Mouse (Mus musculus) monocyte, adult 5-6 weeks (primary cell): Measurements from ENCODE around the gene Kifc1. TPM values are rescaled to one million over a fixed set of nuclear protein-coding genes. Genes with fewer than 3 reads are reported as not detected.
A peak's percentile ranks its signal among the peaks of the same experiment; 100 is the strongest.
"Not testable (repeated sequence)": the region's sequence is repeated elsewhere in the genome, so short reads cannot be mapped to it uniquely, and the experiment has no call there.

Experiments
- ATAC-seq: fragments of 153-309, 156-312 bp; replicated peaks from 2 replicates; pipeline ENCODE4 v1.8.0; 2017; ENCODE audit warnings: mild to moderate bottlenecking; ENCODE audit not compliant: low TSS enrichment, insufficient number of reproducible peaks, severe bottlenecking, poor library complexity, low FRiP score
- total RNA-seq: library from RNA; stranded (forward); fragments of 200-1000, 200-491, 200-594 nt; gene quantifications from 3 replicates; pipeline ENCODE4 v1.2.3, GENCODE M21; 2017

The Kifc1 gene
- total RNA-seq, 1 experiment from 2014 or later, result 0.48 TPM

DNA sequence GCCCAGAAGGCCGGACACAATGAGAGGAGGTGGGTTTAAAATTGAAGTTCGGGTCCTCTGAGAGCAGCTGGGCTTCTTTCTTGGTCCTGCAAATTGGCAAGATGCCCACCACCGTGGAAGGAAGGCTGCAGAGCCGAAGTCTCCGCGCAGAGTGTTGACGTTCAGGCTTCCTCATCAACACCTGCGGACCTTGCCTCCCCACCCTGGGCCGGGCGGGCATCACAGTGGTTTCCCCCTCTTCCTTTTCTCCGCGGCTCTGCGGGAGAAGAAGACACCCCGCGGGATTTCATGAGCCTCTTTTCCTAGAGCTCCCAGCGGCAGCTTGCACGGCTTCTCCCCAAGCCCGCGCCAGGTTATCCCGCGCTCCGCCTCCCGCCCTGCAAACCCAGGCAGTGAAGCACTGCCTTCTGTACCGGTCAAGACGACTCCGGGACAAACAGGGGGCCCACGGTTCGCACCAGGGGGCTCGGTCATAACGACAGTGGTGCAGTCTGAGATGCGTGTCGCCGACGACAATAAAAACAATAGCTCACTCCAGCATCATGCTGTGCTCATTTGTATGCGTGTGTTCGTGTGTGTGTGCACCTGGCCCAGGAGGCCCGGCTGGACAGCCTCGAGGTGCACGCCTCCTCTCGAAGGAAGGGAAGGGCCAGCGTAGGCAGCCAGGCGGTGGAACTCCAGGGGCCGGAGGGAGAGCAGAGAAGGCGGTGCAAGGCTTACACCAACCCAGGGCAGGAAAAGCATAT lies 18.0 kb upstream of the Kifc1 start:
- no peak; the same call in 1 of the 2 replicates for ATAC-seq

DNA sequence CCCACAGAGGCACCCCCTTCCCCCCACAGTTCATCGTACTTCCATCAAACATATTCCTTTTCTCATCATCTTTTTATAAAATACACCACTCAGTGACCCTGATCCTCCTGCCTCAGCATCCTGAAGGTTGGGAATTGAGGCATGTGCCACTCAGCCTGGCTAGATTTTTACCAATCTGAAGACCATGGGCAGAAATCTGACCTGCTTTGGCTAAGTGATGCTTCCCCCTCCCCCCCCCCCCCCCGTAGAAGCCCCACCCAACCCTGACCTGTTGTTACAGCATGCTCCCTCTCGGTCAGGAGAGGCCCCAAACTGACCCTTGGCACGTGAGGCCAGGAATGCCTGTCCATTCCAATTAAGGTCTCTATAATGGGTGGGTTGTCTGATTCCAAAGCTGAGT lies 14.4 kb upstream of the Kifc1 start, which contains the start of gene Platr17:
Gene Platr17, plus strand, starts transcription at position 301 of the 400 bp plus-strand sequence.
- ATAC-seq, result not testable (repeated sequence)

DNA sequence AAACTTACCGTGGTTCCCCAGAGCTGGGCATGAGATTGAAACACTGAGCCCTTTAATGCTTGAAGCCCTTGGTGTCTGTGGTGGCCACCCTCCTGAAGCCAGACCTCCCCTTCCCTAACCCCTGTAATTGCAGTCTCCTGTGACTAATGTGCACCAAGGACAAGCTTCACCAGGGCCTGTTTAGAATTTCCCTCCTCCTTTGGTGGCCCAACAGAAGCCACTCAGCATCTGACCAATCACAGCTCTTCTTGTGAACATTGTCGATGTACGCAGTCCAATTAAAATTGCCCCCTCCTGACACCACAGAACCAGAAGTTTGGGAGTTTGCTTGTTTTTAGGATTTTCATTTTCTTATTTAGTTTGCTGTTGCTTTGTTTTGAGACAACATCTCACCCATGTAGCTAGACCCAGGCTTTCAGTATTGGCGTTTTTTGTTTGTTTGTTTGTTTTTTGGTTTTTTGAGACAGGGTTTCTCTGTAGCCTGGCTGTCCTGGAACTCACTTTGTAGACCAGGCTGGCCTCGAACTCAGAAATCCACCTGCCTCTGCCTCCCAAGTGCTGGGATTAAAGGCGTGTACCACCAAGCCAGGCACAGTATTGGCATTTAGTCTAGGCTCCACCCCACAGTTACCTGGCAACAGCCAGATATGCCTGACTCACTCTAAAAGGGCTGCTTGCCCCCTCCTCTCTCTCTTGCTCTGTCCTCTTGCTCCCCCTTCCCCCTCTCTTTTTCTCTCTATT lies 13.6 kb upstream of the Kifc1 start:
- ATAC-seq, result not testable (repeated sequence)

DNA sequence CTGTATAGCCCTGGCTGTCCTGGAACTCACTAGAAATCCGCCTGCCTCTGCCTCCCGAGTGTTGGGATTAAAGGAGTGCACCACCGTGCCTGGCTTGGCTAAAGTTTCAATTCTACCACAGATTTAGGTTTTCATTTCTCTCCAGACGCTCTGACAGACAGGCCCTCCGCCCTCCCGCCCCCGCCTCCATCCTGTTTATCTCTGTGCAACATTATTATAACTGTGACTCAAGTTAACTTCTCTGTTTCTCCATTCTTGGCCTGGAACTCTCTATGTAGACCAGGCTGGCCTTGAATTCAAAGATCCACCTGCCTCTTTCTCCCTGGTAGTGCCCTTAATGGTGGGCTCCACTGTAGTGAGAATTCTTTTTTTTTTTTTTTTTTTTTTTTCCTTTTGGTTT lies 12.0 kb upstream of the Kifc1 start:
- ATAC-seq, result 0 out of 2 replicates have a peak, but pooled peaks have one; percentile 37

DNA sequence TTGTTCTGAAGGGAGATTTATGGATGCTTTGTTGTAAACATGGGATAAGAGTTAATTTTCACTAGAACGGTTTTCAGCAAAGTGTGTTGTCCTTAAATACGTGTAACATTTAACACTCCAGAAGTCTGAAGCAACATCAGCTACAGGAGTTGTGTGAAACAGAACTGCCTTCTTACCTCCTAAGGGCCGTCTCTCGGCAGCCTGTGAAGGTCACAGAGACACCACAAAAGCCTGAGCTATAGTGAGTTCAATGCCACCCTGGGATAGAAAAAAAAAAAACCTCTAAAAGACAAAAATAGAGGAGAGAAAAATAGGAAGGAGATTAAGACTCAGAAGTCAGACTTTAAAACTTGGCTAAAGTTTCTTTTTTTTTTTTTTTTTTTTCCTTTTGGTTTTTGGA lies 11.6 kb upstream of the Kifc1 start:
- no peak for ATAC-seq

DNA sequence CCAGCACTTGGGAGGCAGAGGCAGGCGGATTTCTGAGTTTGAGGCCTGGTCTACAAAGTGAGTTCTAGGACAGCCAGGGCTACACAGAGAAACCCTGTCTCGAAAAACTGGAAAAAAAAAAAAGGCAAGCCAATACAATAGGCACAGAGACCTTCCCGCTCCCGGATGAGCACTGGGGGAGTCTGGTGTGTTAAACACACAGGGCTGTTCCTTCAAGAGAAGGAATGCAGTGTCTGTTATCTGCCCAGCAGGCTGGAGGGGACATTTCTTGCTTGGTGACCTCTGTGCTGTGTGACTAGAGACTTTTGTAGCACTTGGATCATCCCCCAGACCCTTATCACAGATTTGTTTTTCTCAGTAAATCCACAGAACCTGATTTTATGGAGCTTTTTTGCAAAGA lies 11.2 kb upstream of the Kifc1 start:
- no peak for ATAC-seq

DNA sequence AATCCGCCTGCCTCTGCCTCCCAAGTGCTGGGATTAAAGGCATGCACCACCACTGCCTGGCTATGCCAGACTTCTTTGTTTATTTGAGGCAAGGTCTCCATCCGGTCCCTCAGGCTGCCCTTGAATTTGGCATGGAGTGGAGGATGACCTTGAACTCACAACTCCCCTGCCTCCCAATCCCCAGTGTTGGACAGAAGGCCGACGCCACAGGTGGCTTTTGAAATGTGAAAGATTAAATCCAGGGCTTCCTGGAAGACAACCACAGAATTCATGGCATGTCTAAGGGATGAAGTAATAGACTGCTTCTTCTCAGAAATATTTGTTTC lies 10.5 kb upstream of the Kifc1 start:
- no peak for ATAC-seq

DNA sequence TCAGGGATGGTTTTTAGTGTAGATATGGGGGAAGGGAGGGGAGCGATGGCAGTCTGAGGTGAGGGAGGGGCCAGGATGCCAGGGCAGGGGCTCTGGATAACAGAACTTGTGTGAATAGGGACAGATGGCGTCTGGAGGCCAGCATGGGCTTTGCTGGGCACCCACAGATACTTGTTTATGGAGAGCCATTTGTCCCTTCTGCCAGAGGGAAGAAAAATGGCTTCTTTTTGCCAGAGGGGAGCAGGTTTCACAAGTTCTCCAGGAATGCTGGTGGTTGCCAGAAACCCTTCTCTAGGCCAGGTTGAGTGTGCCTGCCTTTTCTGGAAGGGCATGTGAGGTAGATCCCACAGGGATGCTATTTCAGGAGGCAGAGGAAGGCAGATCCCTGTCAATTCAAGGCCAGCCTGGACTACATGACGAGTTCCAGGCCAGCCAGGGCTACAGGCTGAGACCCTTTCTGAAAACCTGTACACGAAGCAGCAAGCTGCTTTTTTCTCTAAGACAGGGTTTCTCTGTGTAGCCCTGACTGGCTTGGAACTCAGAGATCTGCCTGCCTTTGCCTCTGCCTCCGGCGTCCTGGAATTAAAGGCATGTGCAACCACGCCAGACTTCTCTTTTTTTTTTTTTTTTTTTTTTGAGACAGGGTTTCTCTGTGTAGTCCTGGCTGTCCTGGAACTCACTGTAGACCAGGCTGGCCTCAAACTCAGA lies 10.0 kb upstream of the Kifc1 start:
- no peak for ATAC-seq

DNA sequence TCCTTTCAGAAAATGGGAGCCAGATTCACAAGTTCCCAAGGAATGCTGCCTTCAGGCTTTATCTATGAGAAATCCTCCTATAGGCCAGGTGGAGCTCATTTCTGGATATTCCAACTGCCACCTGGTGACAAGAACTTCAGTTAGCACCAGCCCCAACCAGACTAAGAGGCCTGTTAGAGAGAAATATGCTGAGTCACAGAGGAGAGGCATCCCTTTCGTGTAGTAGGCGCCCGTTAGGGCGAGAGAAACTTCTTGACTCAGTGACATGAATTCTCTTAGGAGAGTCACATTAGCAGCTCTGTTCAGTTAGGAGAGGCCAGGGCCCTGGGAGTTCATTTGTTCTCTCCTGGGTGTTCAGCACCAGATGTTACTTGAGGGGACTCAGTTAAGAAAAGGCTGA lies 9.2 kb upstream of the Kifc1 start:
- ATAC-seq, result 0 out of 2 replicates have a peak, but pooled peaks have one; percentile 16

DNA sequence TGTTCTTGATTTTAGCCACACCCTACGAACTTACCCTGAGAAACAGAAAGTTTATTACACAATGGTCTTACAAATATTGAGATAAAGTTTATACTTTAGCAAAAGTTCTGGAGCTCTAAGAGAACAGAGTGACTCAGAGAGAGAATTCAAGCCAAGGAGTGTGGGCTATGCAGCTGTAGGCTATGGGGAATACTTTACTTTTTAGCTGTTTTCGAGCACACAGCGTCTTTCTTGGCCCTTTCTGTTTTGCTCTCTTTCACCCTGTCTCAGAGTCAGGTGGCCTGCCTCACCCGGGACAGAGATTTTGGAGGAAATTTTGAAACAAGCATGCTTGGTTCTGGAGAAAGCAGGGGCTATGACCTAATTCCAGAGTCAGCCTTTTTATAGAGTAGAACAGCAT lies 7.7 kb upstream of the Kifc1 start:
- not testable (repeated sequence) for ATAC-seq

DNA sequence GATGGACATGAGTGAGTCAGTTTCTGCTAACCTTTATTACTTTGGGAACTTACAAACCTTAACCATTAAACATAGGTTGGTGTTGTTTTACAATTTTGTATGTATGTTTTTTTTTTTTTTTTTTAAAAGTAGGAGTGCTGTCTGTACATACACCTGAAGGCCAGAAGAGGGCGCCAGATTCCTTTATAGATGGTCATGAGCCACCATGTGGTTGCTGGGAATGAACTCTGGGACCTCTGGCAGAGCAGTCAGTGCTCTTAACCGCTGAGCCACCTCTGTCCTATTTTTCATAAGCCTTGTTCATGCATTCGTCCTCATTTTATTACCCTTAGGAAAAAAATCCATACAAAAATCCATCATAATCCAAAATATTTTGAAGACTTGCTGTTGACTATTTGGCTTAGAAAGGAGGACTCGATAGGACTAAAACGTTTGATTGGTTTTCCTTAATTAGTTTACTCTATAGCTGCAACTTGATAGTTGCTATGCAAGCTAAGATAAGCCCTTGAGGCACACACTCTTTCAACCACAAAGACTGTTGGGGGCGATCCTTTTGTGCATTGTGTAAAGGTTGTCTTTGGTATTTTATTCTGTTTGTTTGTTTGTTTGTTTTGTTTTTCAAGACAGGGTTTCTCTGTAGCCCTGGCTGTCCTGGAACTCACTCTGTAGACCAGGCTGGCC lies 6.8 kb upstream of the Kifc1 start:
- ATAC-seq, result no peak

DNA sequence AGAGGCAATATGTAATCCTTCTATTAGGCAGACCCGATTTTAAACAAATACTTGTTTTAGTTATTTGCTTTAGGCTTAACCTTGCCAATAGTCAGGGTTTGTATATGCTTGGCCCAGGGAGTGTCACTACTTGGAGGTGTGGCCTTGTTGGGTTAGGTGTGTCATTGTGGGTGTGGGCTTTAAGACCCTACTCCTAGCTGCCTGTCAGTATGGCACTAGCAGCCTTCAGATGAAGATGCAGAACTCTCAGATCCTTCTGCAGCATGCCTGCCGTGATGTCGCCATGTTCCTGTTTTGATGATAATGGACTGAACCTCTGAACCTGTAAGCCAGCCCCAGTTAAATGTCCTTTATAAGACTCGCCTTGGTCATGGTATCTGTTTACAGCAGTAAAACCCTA lies 2.5 kb upstream of the Kifc1 start:
- not testable (repeated sequence) for ATAC-seq

DNA sequence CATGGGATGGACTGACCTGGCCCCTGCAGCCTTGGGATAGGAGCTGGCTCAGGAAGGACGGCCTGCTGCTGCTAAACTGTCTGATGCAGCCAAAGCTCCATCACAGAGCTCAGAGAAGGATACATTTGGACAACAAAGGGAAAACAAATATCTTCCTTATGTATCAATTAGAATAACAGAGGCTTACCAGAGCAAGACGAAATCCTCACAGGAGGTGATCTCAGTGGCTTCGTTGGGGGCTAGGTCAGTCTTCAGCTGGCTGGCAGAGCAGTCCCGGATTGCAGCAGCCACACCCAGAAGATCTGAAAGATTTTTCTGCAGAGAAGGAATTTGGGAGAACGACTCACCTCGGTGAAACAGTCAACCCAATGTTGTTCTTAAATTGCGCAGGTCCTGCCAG lies 2.0 kb upstream of the Kifc1 start:
- ATAC-seq, result no peak

DNA sequence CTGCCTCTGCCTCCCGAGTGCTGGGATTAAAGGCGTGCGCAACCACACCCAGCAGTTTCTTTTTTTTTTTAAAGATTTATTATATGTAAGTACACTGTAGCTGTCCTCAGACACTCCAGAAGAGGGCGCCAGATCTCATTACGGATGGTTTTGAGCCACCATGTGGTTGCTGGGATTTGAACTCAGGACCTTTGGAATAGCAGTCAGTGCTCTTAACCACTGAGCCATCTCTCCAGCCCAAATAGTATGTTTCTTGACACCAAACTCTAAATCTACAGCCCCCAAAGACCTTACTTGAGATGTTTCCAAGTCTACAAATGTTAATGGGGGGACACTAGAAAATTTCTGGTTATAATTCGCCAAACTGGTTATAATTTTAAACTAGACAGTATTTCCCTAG lies 1.4 kb upstream of the Kifc1 start:
- not testable (repeated sequence) for ATAC-seq

DNA sequence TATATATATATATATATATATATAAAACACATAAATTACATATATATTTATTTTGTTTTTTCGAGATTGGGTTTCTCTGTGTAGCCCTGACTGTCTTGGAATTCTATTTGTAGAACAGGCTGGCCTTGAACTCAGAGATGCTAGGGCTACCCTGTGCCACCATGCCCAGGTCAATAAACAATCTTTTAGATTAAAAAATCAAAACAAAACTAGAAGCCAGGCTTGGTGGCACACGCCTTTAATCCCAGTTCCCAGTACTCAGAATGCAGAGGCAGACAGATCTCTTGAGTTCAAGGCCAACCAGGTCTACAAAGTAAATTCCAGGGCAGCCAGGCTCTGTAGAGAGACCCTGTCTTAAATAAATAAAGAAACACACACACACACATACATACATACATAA lies 896 bp upstream of the Kifc1 start:
- no peak for ATAC-seq

DNA sequence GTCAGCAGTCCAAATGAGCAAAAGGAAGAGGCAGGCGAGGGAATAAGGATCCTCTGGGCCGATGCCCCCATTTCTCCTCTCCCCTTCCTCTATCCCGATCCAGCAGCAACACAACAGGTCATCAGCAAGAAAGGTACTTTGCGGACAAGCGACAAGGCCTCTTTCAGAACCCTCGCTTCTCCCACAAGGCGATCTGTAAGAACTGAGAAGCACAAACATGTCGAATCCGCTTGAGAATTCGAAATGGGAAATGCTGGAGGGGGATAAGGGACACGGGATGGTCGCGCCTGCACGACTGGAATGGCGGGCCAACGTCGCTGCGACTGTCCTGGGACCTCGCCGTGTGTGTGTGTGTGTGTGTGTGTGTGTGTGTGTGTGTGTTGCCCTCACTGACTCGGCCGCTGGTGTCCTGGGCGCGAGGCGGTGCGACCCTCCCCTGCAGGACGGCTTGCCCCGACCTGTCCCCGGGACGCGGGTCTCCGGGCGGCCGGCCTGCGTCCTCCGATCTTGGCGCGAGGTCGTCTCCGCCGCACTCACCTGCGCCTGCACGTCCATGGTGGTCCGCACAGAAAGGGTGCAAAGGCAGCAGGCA lies 424 bp downstream of the Kifc1 start:
- ATAC-seq, result not testable (repeated sequence)

DNA sequence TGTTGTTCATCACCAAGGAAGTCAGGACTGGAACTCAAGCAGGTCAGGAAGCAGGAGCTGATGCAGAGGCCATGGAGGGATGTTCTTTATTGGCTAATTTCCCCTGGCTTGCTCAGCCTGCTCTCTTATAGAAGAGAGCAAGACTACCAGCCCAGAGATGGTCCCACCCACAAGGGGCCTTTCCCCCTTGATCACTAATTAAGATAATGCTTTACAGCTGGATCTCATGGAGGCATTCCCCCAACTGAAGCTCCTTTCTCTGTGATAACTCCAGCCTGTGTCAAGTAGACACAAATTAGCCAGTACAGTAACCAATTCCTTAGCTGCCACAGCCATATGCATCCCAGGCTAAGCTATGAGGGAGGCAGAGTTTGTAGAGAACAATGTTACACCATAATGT lies 2.2 kb downstream of the Kifc1 start:
- not testable (repeated sequence) for ATAC-seq

DNA sequence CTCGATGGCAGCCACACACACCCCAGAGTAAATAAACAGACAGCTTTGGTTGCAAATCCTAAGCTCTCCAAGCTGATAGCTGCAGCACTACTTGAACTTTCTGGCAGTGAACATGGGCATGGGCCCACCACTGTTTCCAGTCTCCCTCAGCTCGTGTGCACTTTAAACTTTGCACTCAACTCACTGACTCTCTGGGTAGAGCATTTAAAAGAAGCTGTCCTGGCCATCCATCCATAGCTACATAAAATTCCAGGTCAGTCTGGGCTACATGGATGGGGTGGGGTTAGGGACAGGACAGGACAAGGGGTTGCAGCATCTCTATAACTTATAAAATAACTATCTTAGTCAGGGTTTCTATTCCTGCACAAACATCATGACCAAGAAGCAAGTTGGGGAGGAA lies 2.7 kb downstream of the Kifc1 start:
- not testable (repeated sequence) for ATAC-seq

DNA sequence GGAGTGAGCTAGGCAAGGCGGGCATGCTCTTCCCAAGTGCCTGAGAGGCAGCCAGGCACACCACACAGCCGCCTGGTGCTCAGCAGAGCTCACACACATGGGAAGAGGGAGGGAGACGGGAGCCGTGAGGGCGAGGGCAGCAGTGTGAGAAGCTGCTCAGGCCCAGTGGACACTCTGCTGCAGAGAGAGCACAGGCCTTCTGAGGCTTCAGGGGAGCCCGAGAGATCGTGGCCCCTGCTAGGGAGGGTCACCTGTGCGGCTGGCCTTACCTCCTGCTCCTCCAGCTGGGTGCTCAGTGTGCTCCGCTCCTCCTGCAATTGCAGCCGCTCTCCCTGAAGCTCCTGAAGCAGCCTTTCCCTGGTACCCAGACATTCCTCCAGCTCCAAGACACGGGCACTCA lies 6.1 kb downstream of the Kifc1 start:
- ATAC-seq, result not testable (repeated sequence)
